Mouse (Mus musculus): ENCODE data around the gene Hoxb6.

Hoxb6 gene

GRCm38 (mm10) chr11:96340698-96341365 lies 48.6 kb downstream of the Hoxb6 start:
- no peak for DNase-seq

- peak; percentile 63 for DNase-seq
These were observed 49.7 kb downstream of the Hoxb6 start for GRCm38 (mm10) chr11:96341701-96342575.

- no peak for DNase-seq
These were observed 50.3 kb downstream of the Hoxb6 start for GRCm38 (mm10) chr11:96342576-96342930.

GRCm38 (mm10) chr11:96343206-96343745 lies 51.0 kb downstream of the Hoxb6 start:
- no peak for DNase-seq

- DNase-seq, result no peak
These were observed 52.0 kb downstream of the Hoxb6 start for GRCm38 (mm10) chr11:96344061-96344877.

GRCm38 (mm10) chr11:96344878-96345159 lies 52.5 kb downstream of the Hoxb6 start:
- DNase-seq, result no peak

- no peak for DNase-seq
These were observed 53.1 kb downstream of the Hoxb6 start for GRCm38 (mm10) chr11:96345220-96345892.

- no peak for DNase-seq
These were observed 53.9 kb downstream of the Hoxb6 start for GRCm38 (mm10) chr11:96345893-96346806.

GRCm38 (mm10) chr11:96346916-96347520 lies 54.7 kb downstream of the Hoxb6 start:
- no peak for DNase-seq

GRCm38 (mm10) chr11:96347717-96348116 lies 55.4 kb downstream of the Hoxb6 start:
- no peak for DNase-seq

GRCm38 (mm10) chr11:96348141-96348928 lies 56.1 kb downstream of the Hoxb6 start:
- no peak for DNase-seq

GRCm38 (mm10) chr11:96348988-96349387 lies 56.7 kb downstream of the Hoxb6 start:
- DNase-seq, result no peak

- DNase-seq, result no peak
These were observed 57.4 kb downstream of the Hoxb6 start for GRCm38 (mm10) chr11:96349491-96350340.

GRCm38 (mm10) chr11:96350341-96350624 lies 58.0 kb downstream of the Hoxb6 start, which contains the start of gene Hoxb2:
TSS of gene Hoxb2 (plus strand) at chr11:96350525.
- no peak for DNase-seq

- DNase-seq, result no peak
These were observed 58.5 kb downstream of the Hoxb6 start for GRCm38 (mm10) chr11:96350791-96351190.
